Mouse (Mus musculus) urinary bladder, postnatal 4 days (tissue): ENCODE measurements around the gene Clk4.

Experiments
- DNase-seq, 2 experiments: peaks; one replicate each; pipeline ENCODE4 v3.0.0; 2021 to 2022; ENCODE audit warnings: low spot score in 2 of 2

Clk4 gene

DNA sequence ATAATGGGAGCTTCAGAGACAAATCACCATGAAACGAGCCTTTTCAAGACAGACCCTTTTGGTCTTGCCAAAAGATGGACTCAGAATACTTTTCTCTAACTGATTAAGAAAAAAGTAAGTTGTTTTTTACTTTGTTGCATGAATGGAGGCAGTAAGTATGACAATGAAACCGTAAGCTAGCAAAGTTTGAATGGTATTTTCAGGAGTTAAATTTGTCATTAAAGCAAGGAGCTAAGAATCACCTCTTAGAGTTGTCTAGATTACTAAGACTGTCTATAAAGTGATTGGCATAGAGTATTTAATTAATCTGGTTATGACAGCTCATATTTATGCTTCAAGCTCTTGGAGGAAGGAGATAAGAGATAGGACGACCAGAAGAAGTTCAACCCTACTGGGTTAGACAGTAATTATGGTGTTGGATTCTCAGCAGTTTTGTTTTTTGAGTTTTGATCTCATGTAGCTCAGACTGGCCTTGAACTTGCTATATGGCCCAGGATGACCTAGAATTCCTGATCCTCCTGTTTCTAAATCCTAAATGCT lies at the start of gene Clk4:
Clk4 (plus strand) TSS at position 51 of the 540 bp plus-strand sequence.
- DNase-seq: no peak

GRCm38 (mm10) chr11:51214021-51214420 lies 47.5 kb upstream of the Clk4 start:
- DNase-seq: no peak

- DNase-seq: no peak
Measured at GRCm38 (mm10) chr11:51219396-51219980, 42.0 kb upstream of the Clk4 start.

GRCm38 (mm10) chr11:51220308-51220707 lies 41.2 kb upstream of the Clk4 start, which contains the start of gene Gm12569:
Gene Gm12569, plus strand, starts transcription at chr11:51220473.
- no peak for DNase-seq

- DNase-seq: no peak
Measured at GRCm38 (mm10) chr11:51227104-51227503, 34.4 kb upstream of the Clk4 start.

GRCm38 (mm10) chr11:51234626-51235025 lies 26.9 kb upstream of the Clk4 start:
- DNase-seq: no peak

GRCm38 (mm10) chr11:51242897-51243296 lies 18.6 kb upstream of the Clk4 start:
- DNase-seq: no peak

GRCm38 (mm10) chr11:51257006-51257405 lies 4.5 kb upstream of the Clk4 start:
- no peak for DNase-seq

- peak; percentile 97 to 98 for DNase-seq
Measured at GRCm38 (mm10) chr11:51262342-51263285, 1.1 kb downstream of the Clk4 start, which contains the start of gene BC049762. Gene BC049762, minus strand, starts transcription at chr11:51263046.

DNA sequence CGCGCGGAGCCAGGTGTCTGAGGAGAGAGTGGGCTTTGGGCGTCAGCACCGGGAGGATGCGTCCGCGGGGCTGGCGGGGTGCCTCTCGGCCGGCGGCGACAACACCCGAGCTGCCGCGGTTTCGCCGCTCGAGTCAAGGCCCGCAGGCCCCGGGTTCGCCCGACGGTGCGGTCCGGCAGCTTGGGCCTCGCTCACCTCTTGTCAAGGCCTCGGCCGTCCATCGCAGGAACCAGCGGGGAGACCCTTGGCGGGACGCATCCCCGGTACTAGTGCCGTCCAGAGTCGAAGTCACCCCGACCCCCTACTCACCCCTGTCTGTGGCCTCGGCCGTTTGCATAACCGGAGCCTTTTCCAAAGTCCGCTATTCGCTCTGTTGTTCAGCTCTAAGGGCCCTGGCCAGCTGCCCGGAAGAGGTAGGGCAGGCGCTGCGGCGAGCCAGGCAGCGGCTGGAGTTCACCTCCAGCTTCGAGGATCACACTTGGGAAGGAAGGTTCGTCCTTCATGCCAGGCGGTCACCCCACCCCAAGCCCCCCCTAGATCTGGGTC lies 1.8 kb downstream of the Clk4 start:
- DNase-seq: peak in 1 of 2 experiments; percentile 67

- no peak for DNase-seq
Measured at GRCm38 (mm10) chr11:51264352-51264751, 2.8 kb downstream of the Clk4 start.

DNA sequence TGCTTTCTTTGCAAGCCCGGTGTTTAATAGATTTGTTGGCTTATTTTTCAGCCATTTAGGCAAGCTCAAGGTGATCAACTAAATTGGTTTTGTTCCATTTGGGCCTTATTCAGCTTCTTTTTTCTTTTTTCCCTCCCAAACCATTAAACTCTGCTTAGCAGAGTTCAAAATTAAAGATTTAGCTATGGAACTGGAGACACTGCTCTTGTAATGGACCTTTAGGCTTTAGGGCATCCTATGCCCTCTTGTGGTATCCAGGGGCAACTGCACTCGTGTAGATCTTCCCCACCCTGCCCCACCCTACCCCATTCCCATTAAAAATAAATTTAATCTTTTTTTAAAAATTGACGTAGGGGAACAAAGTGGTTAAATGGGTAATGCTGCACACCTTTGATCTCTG lies 3.8 kb downstream of the Clk4 start:
- no peak for DNase-seq

DNA sequence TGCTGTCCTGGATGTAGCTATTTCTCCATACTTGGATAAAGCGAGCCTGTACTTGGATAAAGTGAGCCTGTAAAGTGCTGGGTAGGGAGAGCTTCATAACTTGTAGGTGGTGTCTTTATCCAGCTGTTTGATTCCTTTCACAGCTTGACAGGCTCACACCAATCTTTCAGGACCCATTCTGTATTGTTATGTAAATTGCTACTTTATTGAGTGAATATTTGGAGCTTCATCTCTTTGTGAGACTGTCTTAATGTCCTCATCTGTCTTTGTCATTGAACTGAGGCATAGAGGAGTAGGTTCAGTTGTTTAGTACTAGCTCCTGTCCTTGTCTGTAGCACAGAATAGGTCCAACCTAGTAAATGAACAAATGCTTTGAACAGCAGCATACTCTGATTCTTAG lies 12.9 kb downstream of the Clk4 start:
- DNase-seq: no peak

- DNase-seq: peak; percentile 64 to 79
Measured at GRCm38 (mm10) chr11:51289564-51290041, 28.1 kb downstream of the Clk4 start, which contains the start of gene Col23a1. Gene Col23a1, plus strand, starts transcription at chr11:51289920.

DNA sequence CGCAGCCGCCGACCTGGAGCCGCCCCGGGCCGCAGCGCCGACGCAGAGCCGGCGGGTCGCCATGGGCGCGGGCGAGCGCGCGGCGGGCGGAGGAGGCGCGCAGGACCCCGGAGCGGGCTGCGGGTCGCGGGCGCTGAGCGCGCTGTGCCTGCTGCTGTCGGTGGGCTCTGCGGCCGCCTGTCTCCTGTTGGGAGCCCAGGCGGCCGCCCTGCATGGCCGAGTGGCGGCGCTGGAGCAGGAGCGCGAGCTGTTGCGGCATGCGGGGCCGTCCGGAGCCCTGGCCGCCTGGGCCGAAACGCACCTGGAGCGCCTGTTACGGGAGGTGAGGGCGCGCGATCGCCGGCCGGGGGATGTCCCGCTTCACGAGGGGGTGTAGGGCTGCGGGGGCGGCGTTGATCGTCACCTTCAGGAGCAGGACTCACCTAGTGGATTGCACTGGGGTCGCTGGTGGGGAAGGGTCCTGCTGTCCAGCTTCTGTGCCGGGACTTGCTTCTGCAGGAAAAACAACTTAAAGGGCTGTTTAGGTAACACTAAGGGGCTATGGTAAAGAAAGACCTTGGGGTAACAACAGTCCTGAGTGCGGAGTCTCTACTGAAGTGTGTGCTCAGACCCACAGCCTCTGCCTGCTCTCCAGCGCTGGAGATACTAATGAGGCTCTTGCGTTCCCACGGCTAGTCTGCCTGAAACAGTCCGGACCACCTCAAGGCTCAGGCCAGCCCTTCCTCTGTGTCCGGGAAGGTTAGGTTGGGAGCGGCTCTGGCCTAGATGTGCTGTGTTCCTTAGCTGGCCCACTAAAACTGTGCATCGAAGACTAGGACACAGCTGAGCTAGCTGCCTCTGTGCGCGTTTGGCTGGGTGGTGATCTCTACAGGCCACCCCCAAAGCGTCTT lies 28.8 kb downstream of the Clk4 start:
- DNase-seq: peak; percentile 31 to 70

GRCm38 (mm10) chr11:51293956-51294530 lies 32.5 kb downstream of the Clk4 start:
- DNase-seq: no peak

DNA sequence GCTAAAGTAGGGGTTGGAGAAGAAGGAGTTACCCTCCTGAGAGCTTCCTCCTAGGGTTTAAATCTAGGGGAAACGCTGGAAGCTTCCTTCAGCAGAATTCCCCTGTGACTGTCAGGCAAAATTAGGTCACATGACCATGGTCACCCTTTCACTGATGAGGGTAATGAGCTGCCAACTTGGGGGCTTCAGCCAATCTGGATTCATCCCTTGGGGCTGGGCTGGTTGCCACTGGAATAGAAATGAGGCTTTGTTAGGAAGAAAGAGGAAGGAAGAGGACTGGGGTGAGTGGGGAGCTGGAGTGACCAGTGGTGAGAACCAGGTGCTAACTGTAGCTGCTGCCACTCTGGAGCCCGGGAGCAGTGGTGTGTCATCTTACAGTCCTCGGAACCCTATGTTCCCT lies 34.2 kb downstream of the Clk4 start:
- no peak for DNase-seq

GRCm38 (mm10) chr11:51298691-51299090 lies 37.2 kb downstream of the Clk4 start:
- no peak for DNase-seq

DNA sequence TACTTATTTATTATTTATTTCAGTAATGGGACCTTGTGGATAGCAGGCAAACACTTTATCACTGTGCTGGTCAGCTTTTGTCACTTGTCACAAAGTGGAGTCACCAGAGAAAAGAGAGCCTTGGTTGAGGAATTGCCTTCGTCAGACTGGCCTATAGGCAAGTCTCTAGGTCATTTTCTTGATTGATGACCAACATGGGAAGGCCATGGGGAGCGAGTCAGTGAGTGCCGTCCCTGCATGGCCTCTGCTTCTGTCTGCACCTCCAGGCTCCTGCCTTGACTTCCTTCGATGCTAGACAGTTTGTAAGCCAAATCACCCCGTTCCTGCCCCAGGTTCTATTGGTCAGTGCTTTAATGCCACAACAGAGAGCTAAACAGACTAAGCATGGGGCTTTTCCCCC lies 40.9 kb downstream of the Clk4 start:
- no peak for DNase-seq

DNA sequence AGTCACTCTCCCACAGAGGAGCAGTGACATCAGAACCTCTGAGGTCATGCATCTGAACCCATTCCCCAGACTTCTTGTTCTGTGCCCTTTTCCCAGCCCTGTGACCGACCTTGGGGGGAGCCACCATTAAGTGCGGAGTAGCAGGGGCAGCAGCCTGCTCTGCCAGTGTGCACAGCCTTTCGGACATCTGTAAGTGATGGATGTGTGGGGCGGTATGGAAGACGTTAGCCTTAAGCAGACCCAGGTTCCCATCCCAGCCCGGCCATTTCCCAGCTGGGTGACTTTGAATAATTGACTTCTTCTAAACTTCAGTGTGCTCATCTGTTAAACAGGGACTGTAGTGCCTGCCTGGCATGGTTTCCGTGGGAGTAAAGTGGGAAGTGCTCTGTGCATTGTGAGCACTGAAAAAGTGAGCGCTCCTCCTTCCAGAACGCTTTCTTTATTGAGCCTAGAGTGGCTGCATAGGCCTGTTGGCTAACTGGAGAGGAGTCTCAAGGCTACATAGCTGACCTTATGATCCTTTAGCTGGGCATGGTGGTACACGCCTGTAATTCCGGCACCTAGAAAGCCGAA lies 42.5 kb downstream of the Clk4 start:
- no peak for DNase-seq
